Mouse (Mus musculus) CH12.LX (cell line): ENCODE results near the gene Acvr1. TPM values are rescaled to one million over a fixed set of nuclear protein-coding genes. Genes with fewer than 3 reads are reported as not detected.

Experiments used
- DNase-seq: peaks from one replicate; pipeline ENCODE4 v3.0.0-alpha.2; 2013; ENCODE audit errors: extremely low read depth
- H3K27ac ChIP-seq: 2 replicates; pipeline ENCODE4 v1.5.1; 2012; ENCODE audit warnings: low read depth, mild to moderate bottlenecking, control low read depth, moderate library complexity; ENCODE audit not compliant: insufficient read depth
- H3K27me3 ChIP-seq: replicated peaks from 2 replicates; pipeline ENCODE3; 2012; ENCODE audit warnings: inconsistent platforms
- H3K36me3 ChIP-seq, 2 experiments: replicated peaks in 1 of 2; 2 replicates each; pipeline versions ENCODE3 to v1.6.1; 2012; ENCODE audit warnings: inconsistent platforms in 1 of 2, low read length in 1 of 2, mild to moderate bottlenecking in 1 of 2, mixed read lengths in 1 of 2, moderate library complexity in 1 of 2; ENCODE audit not compliant: control insufficient read depth in 1 of 2, insufficient read depth in 1 of 2
- H3K4me1 ChIP-seq, 2 experiments: 2 replicates each; pipeline ENCODE4 v1.6.1; 2012; ENCODE audit warnings: inconsistent platforms in 1 of 2, moderate library complexity in 1 of 2; ENCODE audit not compliant: insufficient read depth in 2 of 2, control insufficient read depth in 1 of 2
- H3K4me2 ChIP-seq: 2 replicates; pipeline ENCODE4 v1.6.1; 2012; ENCODE audit warnings: low read depth, mild to moderate bottlenecking, control low read depth; ENCODE audit not compliant: poor library complexity, insufficient read depth, severe bottlenecking
- H3K4me3 ChIP-seq, 3 experiments: fragments of 150-350 bp in 1 of 3; sonication (generic) in 1 of 3; replicated peaks in 1 of 3; 2 replicates each; pipeline versions ENCODE3 to v1.5.1; 2011 to 2012; ENCODE audit warnings: low read depth in 2 of 3, low read length in 2 of 3, mild to moderate bottlenecking in 2 of 3, moderate library complexity in 2 of 3, control low read depth in 1 of 3, improper control_type of control experiment in 1 of 3, inconsistent platforms in 1 of 3, mixed read lengths in 1 of 3; ENCODE audit not compliant: poor library complexity in 1 of 3
- H3K79me2 ChIP-seq: replicated peaks from 2 replicates; pipeline ENCODE4 v1.6.1; 2012; ENCODE audit warnings: mild to moderate bottlenecking, moderate library complexity; ENCODE audit not compliant: control insufficient read depth, poor library complexity, insufficient read depth, severe bottlenecking; ENCODE audit errors: extremely low read depth
- H3K9ac ChIP-seq: 2 replicates; pipeline ENCODE4 v1.6.1; 2012; ENCODE audit warnings: low read depth, mild to moderate bottlenecking, control low read depth, moderate library complexity; ENCODE audit not compliant: insufficient read depth
- H3K9me3 ChIP-seq: replicated peaks from 2 replicates; pipeline ENCODE3; 2012; ENCODE audit warnings: low read length, inconsistent platforms, mixed read lengths
- BHLHE40 ChIP-seq: IDR thresholded peaks from 2 replicates; pipeline ENCODE4 v1.6.1; 2011; ENCODE audit warnings: mild to moderate bottlenecking, low read depth, low read length, improper control_type of control experiment
- CTCF ChIP-seq, 2 experiments: IDR thresholded peaks in 1 of 2; conservative IDR thresholded peaks in 1 of 2; 2 replicates each; pipeline ENCODE4 v1.5.1; 2011 to 2012; ENCODE audit warnings: low read depth in 2 of 2, low read length in 2 of 2, improper control_type of control experiment in 1 of 2, inconsistent platforms in 1 of 2, mild to moderate bottlenecking in 1 of 2, moderate library complexity in 1 of 2
- E2F4 ChIP-seq: IDR thresholded peaks from 2 replicates; pipeline ENCODE4 v1.6.1; 2011; ENCODE audit warnings: low read depth, low read length, improper control_type of control experiment; ENCODE audit not compliant: insufficient replicate concordance
- ELF1 ChIP-seq: IDR thresholded peaks from 2 replicates; pipeline ENCODE4 v1.6.1; 2014; ENCODE audit warnings: low read depth, mild to moderate bottlenecking, inconsistent platforms, low read length, improper control_type of control experiment
- ETS1 ChIP-seq: conservative IDR thresholded peaks from 2 replicates; pipeline ENCODE4 v1.6.1; 2012; ENCODE audit warnings: low read depth, mild to moderate bottlenecking, inconsistent platforms, low read length, improper control_type of control experiment, moderate library complexity
- JUN ChIP-seq: IDR thresholded peaks from 2 replicates; pipeline ENCODE4 v1.6.1; 2011; ENCODE audit warnings: low read depth, mild to moderate bottlenecking, low read length, improper control_type of control experiment, moderate library complexity; ENCODE audit not compliant: insufficient read depth
- MEF2A ChIP-seq: IDR thresholded peaks from 2 replicates; pipeline ENCODE4 v1.6.1; 2014; ENCODE audit warnings: low read depth, mild to moderate bottlenecking, inconsistent platforms, low read length, improper control_type of control experiment, borderline replicate concordance
- MYC ChIP-seq: IDR thresholded peaks from 2 replicates; pipeline ENCODE4 v1.6.1; 2011; ENCODE audit warnings: low read depth, mild to moderate bottlenecking, improper control_type of control experiment, low read length
- NELFE ChIP-seq: IDR thresholded peaks from 2 replicates; pipeline ENCODE4 v1.6.1; 2011; ENCODE audit warnings: low read depth, low read length, improper control_type of control experiment
- NRF1 ChIP-seq: IDR thresholded peaks from 2 replicates; pipeline ENCODE4 v1.6.1; 2014; ENCODE audit warnings: low read depth, mild to moderate bottlenecking, inconsistent platforms, low read length, improper control_type of control experiment, moderate library complexity
- PAX5 ChIP-seq: IDR thresholded peaks from 2 replicates; pipeline ENCODE4 v1.6.1; 2012; ENCODE audit warnings: low read length, inconsistent platforms, mixed read lengths
- RAD21 ChIP-seq: IDR thresholded peaks from 2 replicates; pipeline ENCODE4 v1.6.1; 2011; ENCODE audit warnings: low read depth, mild to moderate bottlenecking, low read length, improper control_type of control experiment, moderate library complexity
- RCOR1 ChIP-seq: conservative IDR thresholded peaks from 2 replicates; pipeline ENCODE4 v1.6.1; 2012; ENCODE audit warnings: low read depth, mild to moderate bottlenecking, inconsistent platforms, low read length, improper control_type of control experiment
- TBP ChIP-seq: conservative IDR thresholded peaks from 2 replicates; pipeline ENCODE4 v1.6.1; 2011; ENCODE audit warnings: low read depth, low read length, improper control_type of control experiment
- TCF12 ChIP-seq: IDR thresholded peaks from 2 replicates; pipeline ENCODE4 v1.6.1; 2014; ENCODE audit warnings: low read depth, mild to moderate bottlenecking, inconsistent platforms, low read length, improper control_type of control experiment
- USF2 ChIP-seq: conservative IDR thresholded peaks from 2 replicates; pipeline ENCODE4 v1.6.1; 2011; ENCODE audit warnings: low read depth, low read length, improper control_type of control experiment
- ZKSCAN1 ChIP-seq: IDR thresholded peaks from 2 replicates; pipeline ENCODE4 v1.6.1; 2012; ENCODE audit warnings: low read depth, inconsistent platforms, low read length, improper control_type of control experiment, borderline replicate concordance
- dilution Hi-C: fragments of 300-500 bp; cut with MboI; formaldehyde crosslinking; loops from 2 replicates; pipeline ENCODE4 v1.14.3; 2020; ENCODE audit warnings: low sequenced_read_pairs; ENCODE audit not compliant: extremely low pct_unique_long_range_greater_than_20kb, extremely low pct_ligation_motif_present
- in situ Hi-C: fragments of 300-500 bp; cut with MboI; formaldehyde crosslinking; loops from 3 replicates; pipeline ENCODE4 v1.14.3; 2019; ENCODE audit warnings: low sequenced_read_pairs, low pct_ligation_motif_present, low pct_unique_long_range_greater_than_20kb, mixed read lengths
- polyA plus RNA-seq: library from polyadenylated mRNA; unstranded; fragments of >175 nt; gene quantifications from 2 replicates; pipeline ENCODE4 v1.2.1, GENCODE M21; 2012; ENCODE audit warnings: low read depth; ENCODE audit not compliant: insufficient read length
- total RNA-seq, 2 experiments: library from RNA; depleted of rRNA; stranded (reverse); fragments of 300-350 nt in 1 of 2; fragments of >200 nt in 1 of 2; gene quantifications; 2 replicates each; pipeline ENCODE4 v1.2.3; 2012 to 2014

Gene Acvr1
- not detected in 2 replicates for total RNA-seq (2012; rRNA removed)
- total RNA-seq (2014; rRNA removed) = not detected in 2 replicates
- not detected in 2 replicates for polyA plus RNA-seq

GRCm38 (mm10) chr2:58567066-58567810 is at the start of gene Acvr1, which contains the start of gene Upp2:
Gene Acvr1, minus strand, starts transcription at chr2:58567157.
Gene Upp2, plus strand, starts transcription at chr2:58567298.
- Histone ChIP-seq H3K79me2 (no peaks in the 10 kb centered on the region), H3K4me3 (no peak within 1 kb of the TSS), H3K4me2 (no peak within 1 kb of the TSS), H3K27ac (no peak within 1 kb of the TSS), H3K9me3 (peaks cover 35% of the 10 kb centered on the region), H3K4me1 (no peaks in the 10 kb centered on the region), H3K9ac (no peak within 1 kb of the TSS), H3K36me3 (no peaks in the 10 kb centered on the region), H3K27me3 (no peaks in the 10 kb centered on the region)
- dilution Hi-C loops = no loop called here
- in situ Hi-C loops = no loop called here
- TF ChIP-seq NELFE (no peak), NRF1 (no peak), BHLHE40 (no peak), JUN (no peak), CTCF (conservative IDR thresholded peaks at IDR 0.05 in 1 of 2, IDR thresholded peaks at IDR 0.05 in 1 of 2; ENCODE audit: low read depth in 2 of 2, low read length in 2 of 2) (no peak), TBP (no peak), RAD21 (no peak), TCF12 (no peak), RCOR1 (no peak), PAX5 (no peak)
- no peak for DNase-seq

- Histone ChIP-seq H3K27me3 (no peaks in the 10 kb centered on the region), H3K9me3 (peaks cover 21% of the 10 kb centered on the region), H3K79me2 (no peaks in the 10 kb centered on the region), H3K36me3 (no peaks in the 10 kb centered on the region), H3K4me3 (no peak overlapping the region), H3K9ac (no peak overlapping the region), H3K27ac (no peak overlapping the region), H3K4me1 (no peaks in the 10 kb centered on the region), H3K4me2 (no peak overlapping the region)
- dilution Hi-C loops (no loop called here), in situ Hi-C loops (no loop called here)
- no peak for DNase-seq
- TF ChIP-seq E2F4 (no peak), ELF1 (no peak), JUN (no peak), PAX5 (no peak), TCF12 (no peak), ZKSCAN1 (no peak), MEF2A (no peak), NELFE (no peak), BHLHE40 (no peak), ETS1 (no peak), USF2 (no peak), MYC (no peak)
Measured at GRCm38 (mm10) chr2:58615766-58616165, 48.8 kb upstream of the Acvr1 start.
